Mouse (Mus musculus) forebrain, embryonic 16.5 days (tissue): Measurements from ENCODE around the gene Gpr35. TPM values are rescaled to one million over a fixed set of nuclear protein-coding genes. Genes with fewer than 3 reads are reported as not detected.

Experiments
- ATAC-seq: fragments of 200-750 bp; cut with Nextera tagmentation; 2 replicates; pipeline ENCODE4 v1.8.0; 2017; ENCODE audit warnings: mild to moderate bottlenecking, moderate library complexity
- H3K27ac ChIP-seq: fragments of 300-500 bp; sonication (generic); 2 replicates; pipeline ENCODE4 v1.5.1; 2014; ENCODE audit warnings: low read length, control low read depth
- H3K27me3 ChIP-seq: fragments of 300-500 bp; sonication (generic); replicated peaks from 2 replicates; pipeline ENCODE4 v1.6.1; 2014; ENCODE audit warnings: low read length; ENCODE audit not compliant: control insufficient read depth, insufficient read depth
- H3K36me3 ChIP-seq: fragments of 300-500 bp; sonication (generic); 2 replicates; pipeline ENCODE4 v1.6.1; 2014; ENCODE audit not compliant: control insufficient read depth, insufficient read depth
- H3K4me1 ChIP-seq: fragments of 300-500 bp; sonication (generic); replicated peaks from 2 replicates; pipeline ENCODE4 v1.6.1; 2014; ENCODE audit warnings: low read length; ENCODE audit not compliant: control insufficient read depth, insufficient read depth
- H3K4me2 ChIP-seq: fragments of 300-500 bp; sonication (generic); 2 replicates; pipeline ENCODE4 v1.6.1; 2014; ENCODE audit warnings: mild to moderate bottlenecking, low read length, control low read depth
- H3K4me3 ChIP-seq: fragments of 300-500 bp; sonication (generic); replicated peaks from 2 replicates; pipeline ENCODE4 v1.5.1; 2014; ENCODE audit warnings: mild to moderate bottlenecking, low read length, control low read depth
- H3K9ac ChIP-seq: fragments of 300-500 bp; sonication (generic); replicated peaks from 2 replicates; pipeline ENCODE4 v1.6.1; 2014; ENCODE audit warnings: low read depth, low read length, control low read depth
- H3K9me3 ChIP-seq: fragments of 300-500 bp; sonication (generic); 2 replicates; pipeline ENCODE4 v1.6.1; 2016; ENCODE audit warnings: low read length; ENCODE audit not compliant: control insufficient read depth
- WGBS: fragments of 180-500 bp; shearing (Covaris S2); extraction: QIAGEN DNeasy Blood & Tissue Kit; methylation state at CpG from one replicate; pipeline ENCODE4 v1.1.7; 2014; 5-methylcytosine and 5-hydroxymethylcytosine counted together
- polyA plus RNA-seq: library from polyadenylated mRNA; unstranded; fragments of >200 nt; fragmentation: Nextera tagmentation; extraction: Ambion mirVana; gene quantifications from 2 replicates; pipeline ENCODE4 v1.2.1, GENCODE M21; 2015

The Gpr35 gene
- polyA plus RNA-seq: 0.35 and 0.75 TPM in 2 replicates

GRCm38 (mm10) chr1:92950607-92951006, at the start of gene Gpr35:
Gene Gpr35 (plus strand): TSS chr1:92950865.
- no peak within 1 kb of the TSS for H3K27ac ChIP-seq

DNA sequence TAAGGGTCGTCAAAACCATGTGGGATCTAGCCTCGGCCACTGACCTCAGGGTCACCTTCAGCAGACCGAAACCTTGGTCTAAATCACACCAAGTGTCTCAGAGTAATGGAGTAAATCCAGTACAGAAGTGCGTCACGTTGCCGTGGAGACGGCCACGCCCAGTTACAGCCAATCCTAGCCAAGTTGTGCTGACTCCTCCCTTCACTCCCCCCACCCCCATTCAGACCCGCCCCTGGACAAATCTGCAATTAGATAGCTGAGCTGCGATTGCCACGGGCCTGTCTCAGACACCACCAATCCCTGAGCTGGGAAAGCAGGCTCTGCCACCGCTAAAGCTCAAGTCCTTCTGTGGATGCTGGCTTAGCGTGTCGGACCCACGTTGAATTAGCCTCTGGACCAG, 47.9 kb upstream of the Gpr35 start, which contains the start of gene Ankmy1:
Gene Ankmy1, minus strand, starts transcription at position 121 of the 400 bp plus-strand sequence.
- no peaks in the 10 kb centered on the region for H3K9me3 ChIP-seq
- no peaks in the 10 kb centered on the region for H3K36me3 ChIP-seq
- no peaks in the 10 kb centered on the region for H3K27me3 ChIP-seq
- H3K27ac ChIP-seq: peak within 1 kb of the TSS; percentile 29
- WGBS: 1% methylated on average over 15 of the region's 15 CpGs
- 0 out of 2 replicates have a peak within 1 kb of the TSS, but pooled peaks have one; percentile 12 for H3K9ac ChIP-seq
- peaks cover 16% of the 10 kb centered on the region for H3K4me1 ChIP-seq
- H3K4me3 ChIP-seq: peak within 1 kb of the TSS; percentile 14
- peak within 1 kb of the TSS; percentile 37 for H3K4me2 ChIP-seq
- 0 out of 2 replicates have a peak, but pooled peaks have one; percentile 14 for ATAC-seq

More at GRCm38 (mm10) chr1:92950607-92951006, at the start of gene Gpr35:
- H3K4me3 ChIP-seq: no peak within 1 kb of the TSS
- WGBS: 88% methylated on average over 5 of the region's 5 CpGs
- H3K9ac ChIP-seq: no peak within 1 kb of the TSS
- no peak within 1 kb of the TSS for H3K4me2 ChIP-seq
- no peaks in the 10 kb centered on the region for H3K4me1 ChIP-seq
- no peaks in the 10 kb centered on the region for H3K9me3 ChIP-seq
- no peak for ATAC-seq
- no peaks in the 10 kb centered on the region for H3K27me3 ChIP-seq
- H3K36me3 ChIP-seq: peaks cover 22% of the 10 kb centered on the region

GRCm38 (mm10) chr1:92903627-92904026, 47.0 kb upstream of the Gpr35 start:
- ATAC-seq: no peak
- 59% methylated on average over 4 of the region's 4 CpGs for WGBS
- Histone ChIP-seq H3K36me3 (no peaks in the 10 kb centered on the region), H3K4me3 (no peak overlapping the region), H3K4me2 (no peak overlapping the region), H3K9me3 (no peaks in the 10 kb centered on the region), H3K27me3 (no peaks in the 10 kb centered on the region), H3K4me1 (peaks cover 20% of the 10 kb centered on the region), H3K9ac (no peak overlapping the region), H3K27ac (peak overlapping the region; percentile 29; the same call in 1 of the 2 replicates)

DNA sequence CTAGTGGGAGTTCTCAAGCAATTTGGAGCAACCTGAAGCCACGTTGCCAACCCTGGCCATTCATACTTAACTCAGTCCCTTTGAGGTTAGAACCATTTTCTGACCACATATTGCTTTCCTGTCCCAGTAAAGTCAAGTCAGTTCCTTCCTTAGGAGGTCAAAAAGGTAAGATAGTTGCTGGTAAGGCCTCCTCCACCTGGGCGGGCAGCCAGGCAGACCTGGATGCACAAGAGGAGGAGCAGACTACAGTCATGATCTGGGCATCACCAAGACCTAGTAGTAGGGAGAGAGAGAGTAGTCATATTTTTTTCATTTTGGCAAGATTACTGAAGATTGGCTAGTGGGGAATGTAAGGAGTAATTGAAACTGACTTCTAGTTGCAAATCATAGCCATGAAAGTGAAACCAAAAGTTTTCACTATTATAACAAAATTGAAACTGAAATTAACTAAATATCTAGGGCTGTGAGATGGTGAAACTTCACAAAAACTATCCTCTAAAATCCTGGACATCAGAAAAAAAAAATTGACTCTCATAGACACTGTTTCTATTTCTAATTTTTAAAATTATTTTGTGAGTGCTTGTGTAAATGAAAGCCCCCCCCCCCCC, 44.9 kb upstream of the Gpr35 start:
- no peak overlapping the region for H3K27ac ChIP-seq
- WGBS: 92% methylated on average over 2 of the region's 2 CpGs
- H3K9ac ChIP-seq: no peak overlapping the region
- H3K9me3 ChIP-seq: no peaks in the 10 kb centered on the region
- ATAC-seq: no peak
- H3K27me3 ChIP-seq: no peaks in the 10 kb centered on the region
- peaks cover 27% of the 10 kb centered on the region for H3K4me1 ChIP-seq
- no peaks in the 10 kb centered on the region for H3K36me3 ChIP-seq
- H3K4me3 ChIP-seq: no peak overlapping the region
- H3K4me2 ChIP-seq: no peak overlapping the region

GRCm38 (mm10) chr1:92906779-92907631, 43.7 kb upstream of the Gpr35 start, which contains the start of gene Dusp28:
Gene Dusp28 (plus strand): TSS chr1:92906981.
- H3K4me1 ChIP-seq: peaks cover 32% of the 10 kb centered on the region
- no peaks in the 10 kb centered on the region for H3K9me3 ChIP-seq
- no peaks in the 10 kb centered on the region for H3K27me3 ChIP-seq
- H3K9ac ChIP-seq: peak within 1 kb of the TSS; percentile 68
- peak within 1 kb of the TSS; percentile 86 for H3K27ac ChIP-seq
- WGBS: under 1% methylated on average over 81 of the region's 81 CpGs
- no peaks in the 10 kb centered on the region for H3K36me3 ChIP-seq
- ATAC-seq: peak; percentile 84
- H3K4me2 ChIP-seq: peak within 1 kb of the TSS; percentile 55
- H3K4me3 ChIP-seq: peak within 1 kb of the TSS; percentile 61

- Histone ChIP-seq H3K9me3 (no peaks in the 10 kb centered on the region), H3K4me2 (peak overlapping the region; percentile 55), H3K27ac (peak overlapping the region; percentile 86; the same call in 1 of the 2 replicates), H3K4me3 (peak overlapping the region; percentile 61), H3K4me1 (peaks cover 37% of the 10 kb centered on the region), H3K36me3 (no peaks in the 10 kb centered on the region), H3K27me3 (no peaks in the 10 kb centered on the region), H3K9ac (peak overlapping the region; percentile 68)
- 39% methylated on average over 20 of the region's 20 CpGs for WGBS
- no peak for ATAC-seq
Measured at GRCm38 (mm10) chr1:92907632-92908360, 42.9 kb upstream of the Gpr35 start.

GRCm38 (mm10) chr1:92908664-92909063, 42.0 kb upstream of the Gpr35 start:
- peaks cover 32% of the 10 kb centered on the region for H3K4me1 ChIP-seq
- 97% methylated on average over 3 of the region's 3 CpGs for WGBS

DNA sequence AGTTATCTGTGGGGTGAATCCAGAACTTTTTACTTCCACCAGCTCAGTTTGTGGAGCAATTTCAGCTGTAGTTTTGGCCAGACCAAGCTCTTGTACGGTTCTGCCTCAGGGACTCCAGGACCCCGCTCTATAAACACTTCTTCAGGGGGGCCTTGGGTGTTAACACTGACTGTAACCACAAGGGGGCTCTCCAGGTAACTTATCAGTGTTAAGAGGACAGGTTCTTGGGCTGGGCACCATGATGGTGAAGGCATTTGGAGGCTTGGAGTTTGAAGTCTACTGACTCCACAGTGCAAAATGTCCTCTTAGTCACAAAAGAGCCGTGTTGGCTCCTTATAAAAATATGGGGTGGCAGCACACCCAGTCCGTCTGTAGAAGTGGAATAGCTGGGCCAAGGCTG, 41.6 kb upstream of the Gpr35 start:
- peaks cover 34% of the 10 kb centered on the region for H3K4me1 ChIP-seq
- H3K27me3 ChIP-seq: no peaks in the 10 kb centered on the region
- H3K9me3 ChIP-seq: no peaks in the 10 kb centered on the region
- no peak for ATAC-seq
- no peak overlapping the region for H3K27ac ChIP-seq
- WGBS: 69% methylated on average over 4 of the region's 4 CpGs
- H3K4me3 ChIP-seq: no peak overlapping the region
- no peak overlapping the region for H3K4me2 ChIP-seq
- no peak overlapping the region for H3K9ac ChIP-seq
- no peaks in the 10 kb centered on the region for H3K36me3 ChIP-seq

More at GRCm38 (mm10) chr1:92908664-92909063, 42.0 kb upstream of the Gpr35 start:
- Histone ChIP-seq H3K4me2 (no peak overlapping the region), H3K27me3 (no peaks in the 10 kb centered on the region), H3K27ac (no peak overlapping the region), H3K4me3 (no peak overlapping the region), H3K9me3 (no peaks in the 10 kb centered on the region), H3K36me3 (no peaks in the 10 kb centered on the region), H3K9ac (no peak overlapping the region)
- no peak for ATAC-seq
